Comparison of ENCODE assay signal across 14 mouse cellular contexts in genomic region chr5:137425648-137426047, GRCm38 (mm10). TPM values are rescaled to one million over a fixed set of nuclear protein-coding genes. Genes with fewer than 3 reads are reported as not detected.
A peak's percentile ranks its signal among the peaks of the same experiment; 100 is the strongest.
DNase-seq lines count a peak whose midpoint lies in the region; ATAC-seq and TF ChIP-seq lines count a peak whose summit lies in the region.
"Had no signal": no experiment of that assay in that cellular context is flagged by ENCODE, and none has a peak within 500 bp of the region (broad histone marks: within the 10 kb centered on the region; RNA-seq: fewer than 3 reads in every experiment).

No protein-coding gene starts in this region.

- H3K27me3 ChIP-seq in midbrain, embryonic 14.5 days (ENCODE audit: control insufficient read depth, insufficient read depth, low read length) = no peaks in the 10 kb centered on the region
- no peaks in the 10 kb centered on the region for H3K27me3 ChIP-seq in midbrain, embryonic 10.5 days (ENCODE audit: low read depth, poor library complexity, severe bottlenecking)
- H3K27me3 ChIP-seq in MEL (ENCODE audit: control insufficient read depth in 1 of 2, insufficient read depth in 2 of 2, low read length in 2 of 2) = peaks cover 3 to 14% of the 10 kb centered on the region in 2 experiments
- H3K27me3 ChIP-seq: neural tube, embryonic 12.5 days had no signal

- peak overlapping the region; percentile 45; the same call in 1 of the 2 replicates for H3K27ac ChIP-seq in midbrain, embryonic 14.5 days (replicated peaks; ENCODE audit: low read depth, low read length)
- H3K27ac ChIP-seq in midbrain, embryonic 10.5 days (replicated peaks) = no peak overlapping the region
- H3K27ac ChIP-seq in MEL (ENCODE audit: control insufficient read depth, low read depth, low read length) = no peak overlapping the region
- H3K27ac ChIP-seq: heart, embryonic 13.5 days; hindbrain, embryonic 14.5 days; neural tube, embryonic 12.5 days had no signal

- DNase-seq in midbrain, embryonic 14.5 days = peak; percentile 39
- DNase-seq in midbrain, embryonic 10.5 days (ENCODE audit: low spot score) = no peak
- peak; percentile 24 for DNase-seq in MEL (ENCODE audit: low read depth, low spot score)
- DNase-seq in forelimb bud, embryonic 11.5 days (ENCODE audit: low read depth, low spot score) = peak; percentile 10
- peak; percentile 9 for DNase-seq in thymus, postnatal 0 days (ENCODE audit: low spot score)
- no peak for DNase-seq in heart, adult 11 months
- no peak for DNase-seq in layer of hippocampus, adult 11-12 months (ENCODE audit: low spot score)
- DNase-seq: cerebellum, adult 18-20 months; gastrocnemius, postnatal 25 days; layer of hippocampus, adult 9-11 months; left cerebral cortex, postnatal 4 days had no signal

- ATAC-seq in midbrain, embryonic 14.5 days (ENCODE audit: low FRiP score, low TSS enrichment) = no peak

- no peaks in the 10 kb centered on the region for H3K36me3 ChIP-seq in midbrain, embryonic 14.5 days (ENCODE audit: control insufficient read depth, insufficient read depth, low read length)
- H3K36me3 ChIP-seq in midbrain, embryonic 10.5 days = no peaks in the 10 kb centered on the region
- H3K36me3 ChIP-seq in MEL (ENCODE audit: control insufficient read depth in 1 of 2, insufficient read depth in 2 of 2, low read length in 2 of 2) = peaks cover 0 to 4% of the 10 kb centered on the region in 2 experiments; a peak in 2 of 4 replicates
- H3K36me3 ChIP-seq: heart, embryonic 13.5 days; neural tube, embryonic 12.5 days had no signal

- no peaks in the 10 kb centered on the region for H3K9me3 ChIP-seq in midbrain, embryonic 14.5 days (ENCODE audit: control insufficient read depth, low read length)
- H3K9me3 ChIP-seq in midbrain, embryonic 10.5 days (replicated peaks) = no peaks in the 10 kb centered on the region
- no peaks in the 10 kb centered on the region for H3K9me3 ChIP-seq in MEL (replicated peaks; ENCODE audit: insufficient read depth, low read length)
- H3K9me3 ChIP-seq: heart, embryonic 13.5 days; neural tube, embryonic 12.5 days had no signal

- WGBS in midbrain, embryonic 14.5 days = 61% methylated on average over 6 of the region's 6 CpGs
- 73% methylated on average over 6 of the region's 6 CpGs for WGBS in midbrain, embryonic 10.5 days

- TF ChIP-seq POLR2A in MEL (IDR thresholded peaks at IDR 0.05; ENCODE audit: control insufficient read depth in 1 of 2, insufficient read depth in 1 of 2, low read depth in 1 of 2, low read length in 2 of 2, poor library complexity in 1 of 2) = no peak

- no peak overlapping the region for H3K9ac ChIP-seq in midbrain, embryonic 14.5 days (replicated peaks; ENCODE audit: low read length)
- no peak overlapping the region for H3K9ac ChIP-seq in MEL (ENCODE audit: control insufficient read depth, low read depth, low read length, poor library complexity, severe bottlenecking)
- H3K9ac ChIP-seq: heart, embryonic 13.5 days; hindbrain, embryonic 14.5 days; neural tube, embryonic 12.5 days had no signal

- H3K4me1 ChIP-seq in midbrain, embryonic 14.5 days (ENCODE audit: control insufficient read depth, insufficient read depth, low read length) = 0 out of 2 replicates have a peak, but pooled peaks cover 3% of the 10 kb centered on the region
- H3K4me1 ChIP-seq in midbrain, embryonic 10.5 days = peaks cover 7% of the 10 kb centered on the region; the same call in 1 of the 2 replicates
- H3K4me1 ChIP-seq in MEL (ENCODE audit: control insufficient read depth in 1 of 2, insufficient read depth in 2 of 2, low read length in 2 of 2) = peaks cover 0 to 4% of the 10 kb centered on the region in 2 experiments; a peak in 2 of 4 replicates
- H3K4me1 ChIP-seq: heart, embryonic 13.5 days; neural tube, embryonic 12.5 days had no signal

- H3K4me2 ChIP-seq in midbrain, embryonic 14.5 days (ENCODE audit: low read length) = no peak overlapping the region
- H3K4me2 ChIP-seq: heart, embryonic 13.5 days; hindbrain, embryonic 14.5 days; neural tube, embryonic 12.5 days had no signal

- no peak overlapping the region for H3K4me3 ChIP-seq in midbrain, embryonic 14.5 days (replicated peaks; ENCODE audit: low read depth, low read length)
- H3K4me3 ChIP-seq in midbrain, embryonic 10.5 days = no peak overlapping the region
- no peak overlapping the region for H3K4me3 ChIP-seq in MEL (ENCODE audit: control insufficient read depth in 1 of 2, insufficient read depth in 1 of 2, low read depth in 2 of 2, low read length in 2 of 2)
- H3K4me3 ChIP-seq: heart, embryonic 13.5 days; neural tube, embryonic 12.5 days had no signal

- no peak for TF ChIP-seq CTCF in MEL (IDR thresholded peaks at IDR 0.05 in 2 of 3, conservative IDR thresholded peaks at IDR 0.05 in 1 of 3; ENCODE audit: control insufficient read depth in 1 of 3, insufficient read depth in 1 of 3, low read depth in 2 of 3, low read length in 3 of 3, poor library complexity in 1 of 3, severe bottlenecking in 1 of 3)

- no peak for TF ChIP-seq EP300 in MEL (IDR thresholded peaks at IDR 0.05; ENCODE audit: low read depth in 1 of 2, low read length in 2 of 2)

- no peaks in the 10 kb centered on the region for H3K79me2 ChIP-seq in MEL (ENCODE audit: control insufficient read depth, insufficient read depth, low read length, poor library complexity)

- TF ChIP-seq RAD21 in MEL (IDR thresholded peaks at IDR 0.05; ENCODE audit: low read depth, low read length) = no peak

TF ChIP-seq in MEL, 35 proteins besides CTCF, POLR2A, EP300 and RAD21:
- 0 out of 2 replicates have a peak, but pooled peaks have one; percentile 18 for TF ChIP-seq ZNF384 (IDR thresholded peaks at IDR 0.05; ENCODE audit: low read depth, low read length)
- no peak for TF ChIP-seq NELFE (IDR thresholded peaks at IDR 0.05; ENCODE audit: low read depth, low read length)
- no peak for TF ChIP-seq ETS1 (IDR thresholded peaks at IDR 0.05; ENCODE audit: low read depth, low read length)
- no peak for TF ChIP-seq USF1 (IDR thresholded peaks at IDR 0.05; ENCODE audit: low read depth, low read length)
- no peak for TF ChIP-seq MYC (IDR thresholded peaks at IDR 0.05; ENCODE audit: low read depth, low read length)
- no peak for TF ChIP-seq HCFC1 (IDR thresholded peaks at IDR 0.05; ENCODE audit: low read depth, low read length)

RNA-seq across cellular contexts. Expression of gene Zan, which starts 51.2 kb away (rescaled TPM):
- polyA plus RNA-seq in midbrain, embryonic 14.5 days (2014; fragmentation: Nextera tagmentation; extraction: Ambion mirVana) = 0.11 and 0.12 TPM in 2 replicates
- polyA plus RNA-seq in midbrain, embryonic 10.5 days (2016; fragmentation: Nextera tagmentation; extraction: Ambion mirVana) = 0.07 and 0.09 TPM in 2 replicates
- 0.10 TPM in 1 of 2 replicates, not detected in the other for total RNA-seq in MEL (2012; rRNA removed)
- polyA plus RNA-seq in MEL (2012; ENCODE audit: insufficient read depth in 1 of 2, insufficient read length in 2 of 2, low read depth in 1 of 2, low replicate concordance in 2 of 2, missing spikeins in 1 of 2) = under 1 TPM in 1 of 2 experiments, not detected in 1; 0.15 TPM
- polyA plus RNA-seq in thymus, postnatal 0 days (2015; fragmentation: Nextera tagmentation; extraction: Ambion mirVana) = 0.01 and 0.08 TPM in 2 replicates

Comparison
In these comparisons a context has a peak if more than half of its experiments do, and no peak if none do; other contexts are left out.
1. DNase-seq: peak in midbrain, embryonic 14.5 days (single experiment), MEL (single experiment), forelimb bud, embryonic 11.5 days (single experiment) and thymus, postnatal 0 days (single experiment); none in midbrain, embryonic 10.5 days (single experiment), heart, adult 11 months (single experiment) and layer of hippocampus, adult 11-12 months (single experiment).